Mouse (Mus musculus) myocyte (in vitro differentiated cells): ENCODE results near the gene P4htm.

Experiments
- E2F4 ChIP-seq: IDR thresholded peaks from one replicate; pipeline ENCODE4 v1.6.1; 2011; ENCODE audit warnings: mild to moderate bottlenecking, control low read depth, moderate library complexity; ENCODE audit not compliant: insufficient read depth
- MAX ChIP-seq: IDR thresholded peaks from one replicate; pipeline ENCODE4 v1.6.1; 2011; ENCODE audit warnings: low read depth, mild to moderate bottlenecking, control low read depth
- POLR2A ChIP-seq: IDR thresholded peaks from one replicate; pipeline ENCODE4 v1.6.1; 2011; ENCODE audit warnings: low read depth, mild to moderate bottlenecking, control low read depth, moderate library complexity; ENCODE audit not compliant: insufficient read length
- SRF ChIP-seq: IDR thresholded peaks from one replicate; pipeline ENCODE4 v1.6.1; 2011; ENCODE audit warnings: low read depth; ENCODE audit not compliant: control insufficient read depth, insufficient read length
- TCF12 ChIP-seq: IDR thresholded peaks from one replicate; pipeline ENCODE4 v1.6.1; 2011; ENCODE audit warnings: mild to moderate bottlenecking, control low read depth; ENCODE audit not compliant: poor library complexity, insufficient read depth, severe bottlenecking
- TCF3 ChIP-seq: IDR thresholded peaks from one replicate; pipeline ENCODE4 v1.6.1; 2011; ENCODE audit warnings: low read depth, control low read depth; ENCODE audit not compliant: insufficient read length
- USF1 ChIP-seq: IDR thresholded peaks from one replicate; pipeline ENCODE4 v1.6.1; 2011; ENCODE audit warnings: low read depth, mild to moderate bottlenecking, control low read depth, moderate library complexity

GRCm38 (mm10) chr9:108573774-108574690 lies 23.4 kb downstream of the P4htm start:
- TF ChIP-seq POLR2A (no peak), TCF3 (no peak), E2F4 (no peak), USF1 (no peak), MAX (no peak), TCF12 (no peak), SRF (no peak)
